ENCODE assay signal across 5 mouse cellular contexts in genomic region chr7:27628816-27629215, GRCm38 (mm10). TPM values are rescaled to one million over a fixed set of nuclear protein-coding genes. Genes with fewer than 3 reads are reported as not detected.
"Had no signal": no experiment of that assay in that cellular context is flagged by ENCODE, and none has a peak within 500 bp of the region (broad histone marks: within the 10 kb centered on the region; RNA-seq: fewer than 3 reads in every experiment).

No protein-coding gene starts in this region.

RNA-seq across cellular contexts. Expression of gene Ttc9b, which starts 24.9 kb away (rescaled TPM):
- total RNA-seq: neutrophil, adult 5-6 weeks had no signal
- polyA plus RNA-seq: spleen, adult 2 months; thymus, adult 2 months; thymus, postnatal 0 days; urinary bladder, adult 2 months had no signal
